Mouse (Mus musculus): ENCODE measurements around the gene Ache.

DNA sequence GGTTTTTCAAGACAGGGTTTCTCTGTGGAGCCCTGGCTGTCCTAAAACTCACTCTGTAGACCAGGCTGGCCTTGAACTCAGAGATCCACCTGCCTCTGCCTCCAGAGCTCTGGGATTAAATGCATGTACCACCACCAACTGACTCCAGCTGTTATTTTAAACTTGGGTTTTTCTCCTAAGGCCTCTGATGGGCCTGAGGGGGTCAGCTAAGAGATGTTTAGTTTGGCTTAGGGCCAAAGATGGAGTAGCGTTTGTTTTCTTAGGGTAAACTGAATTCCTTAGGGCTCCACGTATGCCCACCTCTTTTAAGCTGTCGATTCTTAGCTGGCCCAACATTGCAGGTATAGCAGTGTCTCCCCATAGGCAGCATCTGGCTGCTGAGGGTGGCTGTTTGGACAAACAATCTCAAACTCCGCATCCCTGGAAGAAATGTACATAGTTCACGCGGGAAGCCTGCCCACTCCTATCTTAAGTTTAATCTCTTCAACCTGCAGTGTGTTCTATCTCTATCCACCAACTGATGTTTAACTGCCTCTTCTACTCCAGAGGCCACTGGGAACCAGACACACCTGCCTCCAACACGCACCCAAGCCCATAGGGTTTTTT lies 55.2 kb downstream of the Ache start:
- no peak for TF ChIP-seq CTCF (IDR thresholded peaks at IDR 0.05; ENCODE audit: extremely low read depth, insufficient read length, insufficient replicate concordance, low read depth, low read length)
- TF ChIP-seq POLR2A (IDR thresholded peaks at IDR 0.05; ENCODE audit: low read depth, low read length), result no peak

All from small intestine, adult 2 months (tissue).